Mouse (Mus musculus): Measurements from ENCODE around the gene Pole4.

The Pole4 gene

GRCm38 (mm10) chr6:82705221-82705620, at the start of gene Pole4:
Pole4 (minus strand) TSS chr6:82705365.
- DNase-seq (ENCODE audit: low spot score): no peak

GRCm38 (mm10) chr6:82754769-82755168, 49.6 kb upstream of the Pole4 start:
- DNase-seq (ENCODE audit: low spot score): no peak

GRCm38 (mm10) chr6:82753638-82754361, 48.6 kb upstream of the Pole4 start:
- no peak for DNase-seq (ENCODE audit: low spot score)

- peak; percentile 86 for DNase-seq (ENCODE audit: low spot score)
Observed at GRCm38 (mm10) chr6:82753061-82753460, 47.9 kb upstream of the Pole4 start.

GRCm38 (mm10) chr6:82751791-82752190, 46.6 kb upstream of the Pole4 start:
- DNase-seq (ENCODE audit: low spot score): no peak

GRCm38 (mm10) chr6:82751031-82751430, 45.9 kb upstream of the Pole4 start:
- DNase-seq (ENCODE audit: low spot score): no peak

- no peak for DNase-seq (ENCODE audit: low spot score)
Observed at GRCm38 (mm10) chr6:82750063-82750462, 44.9 kb upstream of the Pole4 start.

- peak; percentile 68 for DNase-seq (ENCODE audit: low spot score)
Observed at GRCm38 (mm10) chr6:82748106-82748672, 43.0 kb upstream of the Pole4 start.

GRCm38 (mm10) chr6:82747085-82747484, 41.9 kb upstream of the Pole4 start:
- no peak for DNase-seq (ENCODE audit: low spot score)

- DNase-seq (ENCODE audit: low spot score): no peak
Observed at GRCm38 (mm10) chr6:82744553-82744952, 39.4 kb upstream of the Pole4 start.

- peak; percentile 81 for DNase-seq (ENCODE audit: low spot score)
Observed at GRCm38 (mm10) chr6:82741518-82741880, 36.3 kb upstream of the Pole4 start.

- no peak for DNase-seq (ENCODE audit: low spot score)
Observed at GRCm38 (mm10) chr6:82740868-82741517, 35.8 kb upstream of the Pole4 start.

- peak; percentile 84 for DNase-seq (ENCODE audit: low spot score)
Observed at GRCm38 (mm10) chr6:82740269-82740668, 35.1 kb upstream of the Pole4 start.

- no peak for DNase-seq (ENCODE audit: low spot score)
Observed at GRCm38 (mm10) chr6:82737634-82738540, 32.7 kb upstream of the Pole4 start.

GRCm38 (mm10) chr6:82736626-82737600, 31.7 kb upstream of the Pole4 start:
- DNase-seq (ENCODE audit: low spot score): no peak

GRCm38 (mm10) chr6:82735347-82735746, 30.2 kb upstream of the Pole4 start:
- peak; percentile 38 for DNase-seq (ENCODE audit: low spot score)

GRCm38 (mm10) chr6:82728635-82729034, 23.5 kb upstream of the Pole4 start:
- no peak for DNase-seq (ENCODE audit: low spot score)

GRCm38 (mm10) chr6:82727206-82727605, 22.0 kb upstream of the Pole4 start:
- no peak for DNase-seq (ENCODE audit: low spot score)

- DNase-seq (ENCODE audit: low spot score): no peak
Observed at GRCm38 (mm10) chr6:82723321-82723720, 18.2 kb upstream of the Pole4 start.

GRCm38 (mm10) chr6:82716126-82716525, 11.0 kb upstream of the Pole4 start:
- peak; percentile 79 for DNase-seq (ENCODE audit: low spot score)

GRCm38 (mm10) chr6:82715653-82716052, 10.5 kb upstream of the Pole4 start:
- DNase-seq (ENCODE audit: low spot score): peak; percentile 50
